Mouse (Mus musculus) embryonic facial prominence, embryonic 14.5 days (tissue): Measurements from ENCODE around the gene Slc22a20. TPM values are rescaled to one million over a fixed set of nuclear protein-coding genes. Genes with fewer than 3 reads are reported as not detected.

ENCODE experiments used
- ATAC-seq: fragments of 200-750 bp; cut with Nextera tagmentation; 2 replicates; pipeline ENCODE4 v1.8.0; 2017; ENCODE audit warnings: low read depth, moderate number of reproducible peaks, moderate TSS enrichment
- DNase-seq: peaks from one replicate; pipeline ENCODE4 v3.0.0-alpha.2; 2015; ENCODE audit warnings: low spot score
- H3K27ac ChIP-seq: fragments of 300-500 bp; sonication (generic); replicated peaks from 2 replicates; pipeline ENCODE4 v1.5.1; 2014; ENCODE audit warnings: low read depth, mild to moderate bottlenecking, low read length, moderate library complexity
- H3K27me3 ChIP-seq: fragments of 300-500 bp; sonication (generic); replicated peaks from 2 replicates; pipeline ENCODE4 v1.6.1; 2014; ENCODE audit warnings: low read length; ENCODE audit not compliant: control insufficient read depth, insufficient read depth
- H3K36me3 ChIP-seq: fragments of 300-500 bp; sonication (generic); 2 replicates; pipeline ENCODE4 v1.6.1; 2014; ENCODE audit warnings: low read length, mixed read lengths; ENCODE audit not compliant: control insufficient read depth, insufficient read depth
- H3K4me1 ChIP-seq: fragments of 300-500 bp; sonication (generic); 2 replicates; pipeline ENCODE4 v1.6.1; 2014; ENCODE audit warnings: antibody characterized with exemption, low read length; ENCODE audit not compliant: control insufficient read depth, insufficient read depth
- H3K4me2 ChIP-seq: fragments of 300-500 bp; sonication (generic); 2 replicates; pipeline ENCODE4 v1.6.1; 2014; ENCODE audit warnings: low read depth, mild to moderate bottlenecking, low read length, moderate library complexity, mixed read lengths
- H3K4me3 ChIP-seq: fragments of 300-500 bp; sonication (generic); 2 replicates; pipeline ENCODE4 v1.5.1; 2014; ENCODE audit warnings: low read depth, mild to moderate bottlenecking, low read length
- H3K9ac ChIP-seq: fragments of 300-500 bp; sonication (generic); 2 replicates; pipeline ENCODE4 v1.6.1; 2014; ENCODE audit warnings: low read depth, mild to moderate bottlenecking, low read length, moderate library complexity, mixed read lengths
- H3K9me3 ChIP-seq: fragments of 300-500 bp; sonication (generic); 2 replicates; pipeline ENCODE4 v1.6.1; 2016; ENCODE audit warnings: low read length; ENCODE audit not compliant: control insufficient read depth
- WGBS: fragments of 180-500 bp; shearing (Covaris S2); extraction: QIAGEN DNeasy Blood & Tissue Kit; methylation state at CpG from one replicate; pipeline ENCODE4 v1.1.7; 2014; 5-methylcytosine and 5-hydroxymethylcytosine counted together
- polyA plus RNA-seq: library from polyadenylated mRNA; unstranded; fragments of >200 nt; fragmentation: Nextera tagmentation; extraction: Ambion mirVana; gene quantifications from 2 replicates; pipeline ENCODE4 v1.2.1, GENCODE M21; 2014

Slc22a20 gene
- polyA plus RNA-seq, 1 experiment from 2014 or later: not detected

DNA sequence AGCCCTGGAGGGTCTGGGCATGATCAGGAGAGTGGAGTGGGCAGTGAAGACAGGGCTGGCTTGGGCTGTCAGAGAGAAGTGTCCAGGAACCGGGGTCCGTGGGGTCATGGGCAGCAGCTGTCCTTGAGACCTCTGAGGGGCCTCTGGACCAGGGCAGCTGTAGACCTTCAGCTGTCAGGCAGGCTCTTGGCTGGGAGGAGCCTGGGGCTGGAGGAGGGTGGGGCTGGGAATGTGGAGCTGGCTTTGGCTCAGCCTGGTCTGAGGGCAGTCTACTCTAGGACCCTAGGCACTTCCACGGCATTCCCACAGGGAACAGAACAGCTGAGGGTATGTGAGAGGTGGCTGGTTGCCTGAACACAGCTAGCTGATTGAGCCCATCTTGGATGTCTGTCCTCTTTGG, 50.7 kb downstream of the Slc22a20 start:
- no peaks in the 10 kb centered on the region for H3K36me3 ChIP-seq
- no peak overlapping the region for H3K27ac ChIP-seq
- DNase-seq (peak; percentile 50), ATAC-seq (peak; percentile 83; the same call in 1 of the 2 replicates)
- H3K4me2 ChIP-seq: no peak overlapping the region
- H3K9me3 ChIP-seq: no peaks in the 10 kb centered on the region
- 33% methylated on average over 3 of the region's 3 CpGs for WGBS
- 0 out of 2 replicates have a peak overlapping the region, but pooled peaks have one; percentile 2 for H3K9ac ChIP-seq
- H3K27me3 ChIP-seq: no peaks in the 10 kb centered on the region
- peaks cover 16% of the 10 kb centered on the region; the same call in 1 of the 2 replicates for H3K4me1 ChIP-seq
- H3K4me3 ChIP-seq: no peak overlapping the region

GRCm38 (mm10) chr19:5929634-5930596, 56.0 kb downstream of the Slc22a20 start:
- ATAC-seq: no peak
- H3K4me1 ChIP-seq: peaks cover 22% of the 10 kb centered on the region
- no peak overlapping the region for H3K4me2 ChIP-seq
- 62% methylated on average over 14 of the region's 14 CpGs for WGBS
- H3K27ac ChIP-seq: no peak overlapping the region
- H3K27me3 ChIP-seq: no peaks in the 10 kb centered on the region; the same call in 1 of the 2 replicates
- H3K9ac ChIP-seq: no peak overlapping the region
- no peak overlapping the region for H3K4me3 ChIP-seq
- H3K36me3 ChIP-seq: no peaks in the 10 kb centered on the region
- no peaks in the 10 kb centered on the region for H3K9me3 ChIP-seq
- peak; percentile 56 for DNase-seq

GRCm38 (mm10) chr19:5928546-5928945, 57.4 kb downstream of the Slc22a20 start:
- H3K36me3 ChIP-seq: no peaks in the 10 kb centered on the region
- no peak overlapping the region; the same call in 1 of the 2 replicates for H3K27ac ChIP-seq
- 37% methylated on average over 3 of the region's 3 CpGs for WGBS
- ATAC-seq (no peak), DNase-seq (no peak)
- H3K27me3 ChIP-seq: no peaks in the 10 kb centered on the region; the same call in 1 of the 2 replicates
- no peak overlapping the region for H3K9ac ChIP-seq
- H3K4me3 ChIP-seq: no peak overlapping the region
- peaks cover 21% of the 10 kb centered on the region for H3K4me1 ChIP-seq
- H3K9me3 ChIP-seq: no peaks in the 10 kb centered on the region
- no peak overlapping the region for H3K4me2 ChIP-seq

GRCm38 (mm10) chr19:5928104-5928503, 57.8 kb downstream of the Slc22a20 start:
- Histone ChIP-seq H3K9me3 (no peaks in the 10 kb centered on the region), H3K36me3 (no peaks in the 10 kb centered on the region), H3K9ac (no peak overlapping the region), H3K4me2 (no peak overlapping the region), H3K27ac (no peak overlapping the region; the same call in 1 of the 2 replicates), H3K4me1 (peaks cover 21% of the 10 kb centered on the region), H3K27me3 (no peaks in the 10 kb centered on the region; the same call in 1 of the 2 replicates), H3K4me3 (no peak overlapping the region)
- 52% methylated on average over 6 of the region's 6 CpGs for WGBS
- ATAC-seq: no peak
- DNase-seq: no peak

- no peaks in the 10 kb centered on the region for H3K9me3 ChIP-seq
- peaks cover 21% of the 10 kb centered on the region for H3K4me1 ChIP-seq
- no peak overlapping the region for H3K9ac ChIP-seq
- no peak overlapping the region for H3K4me2 ChIP-seq
- H3K27ac ChIP-seq: no peak overlapping the region
- no peak overlapping the region for H3K4me3 ChIP-seq
- ATAC-seq (no peak), DNase-seq (no peak)
- no peaks in the 10 kb centered on the region for H3K36me3 ChIP-seq
- 56% methylated on average over 8 of the region's 8 CpGs for WGBS
- H3K27me3 ChIP-seq: no peaks in the 10 kb centered on the region; the same call in 1 of the 2 replicates
These were observed 58.4 kb downstream of the Slc22a20 start for GRCm38 (mm10) chr19:5927532-5927931.

DNA sequence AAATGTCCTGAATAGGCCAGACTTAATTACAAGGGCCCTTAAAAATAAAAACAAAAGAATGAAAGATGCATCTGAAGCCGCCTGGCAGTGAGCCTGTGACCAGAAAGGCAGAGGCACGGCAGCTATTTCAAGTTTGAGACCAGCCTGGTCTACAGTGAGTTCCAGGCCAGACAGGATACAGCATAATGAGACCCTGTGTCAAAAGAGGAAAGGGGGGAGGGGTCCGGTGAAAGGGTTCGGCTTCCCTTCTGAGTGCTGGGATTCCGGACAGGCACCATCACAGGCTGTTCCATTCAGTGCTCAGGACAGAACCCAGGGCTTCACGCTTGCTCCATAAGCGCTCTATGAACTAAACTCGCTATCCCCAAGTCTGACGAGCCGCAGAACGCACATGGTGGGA, 58.9 kb downstream of the Slc22a20 start:
- H3K27me3 ChIP-seq: no peaks in the 10 kb centered on the region; the same call in 1 of the 2 replicates
- peaks cover 21% of the 10 kb centered on the region for H3K4me1 ChIP-seq
- no peaks in the 10 kb centered on the region for H3K36me3 ChIP-seq
- H3K9ac ChIP-seq: no peak overlapping the region
- ATAC-seq (no peak), DNase-seq (no peak)
- no peaks in the 10 kb centered on the region for H3K9me3 ChIP-seq
- H3K4me2 ChIP-seq: no peak overlapping the region
- H3K4me3 ChIP-seq: no peak overlapping the region
- no peak overlapping the region for H3K27ac ChIP-seq
- 61% methylated on average over 11 of the region's 11 CpGs for WGBS

- ATAC-seq (no peak), DNase-seq (no peak)
- 20% methylated on average over 11 of the region's 11 CpGs for WGBS
- no peaks in the 10 kb centered on the region for H3K9me3 ChIP-seq
- H3K4me2 ChIP-seq: peak overlapping the region; percentile 96
- no peaks in the 10 kb centered on the region; the same call in 1 of the 2 replicates for H3K27me3 ChIP-seq
- peak overlapping the region; percentile 63 for H3K4me3 ChIP-seq
- H3K9ac ChIP-seq: peak overlapping the region; percentile 26; the same call in 1 of the 2 replicates
- peaks cover 21% of the 10 kb centered on the region for H3K4me1 ChIP-seq
- H3K36me3 ChIP-seq: no peaks in the 10 kb centered on the region
- H3K27ac ChIP-seq: no peak overlapping the region; the same call in none of the 2 replicates
These were observed 60.6 kb downstream of the Slc22a20 start for GRCm38 (mm10) chr19:5925311-5925855.

DNA sequence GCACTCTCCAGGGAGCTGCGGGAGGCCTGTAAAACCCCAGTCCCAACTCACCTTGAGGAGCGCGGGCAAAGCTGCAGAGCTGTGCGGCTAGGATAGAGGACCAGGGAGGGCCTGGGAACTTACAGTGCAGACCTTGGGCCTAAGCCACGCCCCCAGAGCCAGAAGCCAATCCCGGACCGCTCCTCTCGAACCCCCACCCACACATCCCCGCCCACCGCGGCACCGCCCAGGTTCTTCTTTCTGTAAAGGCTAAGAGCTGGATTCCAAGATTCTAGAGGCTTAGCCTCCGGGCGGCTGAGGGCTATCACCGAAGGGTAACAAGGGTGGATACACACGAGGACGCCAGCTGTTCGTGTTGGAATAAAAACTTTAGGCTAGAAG, 61.2 kb downstream of the Slc22a20 start, which contains the start of gene Cdc42ep2:
Cdc42ep2 (minus strand) TSS at position 104 of the 381 bp plus-strand sequence.
- DNase-seq (peak; percentile 98), ATAC-seq (peak; percentile 95)
- H3K27ac ChIP-seq: peak within 1 kb of the TSS; percentile 77
- H3K9ac ChIP-seq: peak within 1 kb of the TSS; percentile 60
- H3K4me1 ChIP-seq: peaks cover 17% of the 10 kb centered on the region
- H3K9me3 ChIP-seq: no peaks in the 10 kb centered on the region
- no peaks in the 10 kb centered on the region for H3K36me3 ChIP-seq
- peak within 1 kb of the TSS; percentile 63 for H3K4me3 ChIP-seq
- WGBS: under 1% methylated on average over 15 of the region's 18 CpGs
- H3K4me2 ChIP-seq: peak within 1 kb of the TSS; percentile 96
- no peaks in the 10 kb centered on the region; the same call in 1 of the 2 replicates for H3K27me3 ChIP-seq
